Mouse (Mus musculus): Measurements from ENCODE around the gene Gm49383. TPM values are rescaled to one million over a fixed set of nuclear protein-coding genes. Genes with fewer than 3 reads are reported as not detected.
A peak's percentile ranks its signal among the peaks of the same experiment; 100 is the strongest.

Gene Gm49383
- polyA plus RNA-seq, 1 experiment, result not detected

GRCm38 (mm10) chr12:69197378-69198163, 667 bp upstream of the Gm49383 start:
- H3K4me1 ChIP-seq (ENCODE audit: control insufficient read depth, insufficient read depth, low read length), result peaks cover 4% of the 10 kb centered on the region
- H3K27ac ChIP-seq (ENCODE audit: control insufficient read depth, insufficient read depth, low read depth, low read length), result peak overlapping the region; percentile 98
- TF ChIP-seq CTCF (IDR thresholded peaks at IDR 0.05; ENCODE audit: control insufficient read depth, insufficient read depth, insufficient replicate concordance, low read depth, low read length) (no peak), POLR2A (IDR thresholded peaks at IDR 0.05; ENCODE audit: control insufficient read depth, low read depth, low read length) (peak; percentile 34; the same call in 1 of the 2 replicates)
- peak overlapping the region; percentile 92 for H3K4me3 ChIP-seq (ENCODE audit: control insufficient read depth, low read depth, low read length)
- H3K36me3 ChIP-seq (ENCODE audit: control insufficient read depth, insufficient read depth, low read length), result no peaks in the 10 kb centered on the region; the same call in 1 of the 2 replicates
- H3K27me3 ChIP-seq (ENCODE audit: control insufficient read depth, insufficient read depth, low read length), result no peaks in the 10 kb centered on the region

GRCm38 (mm10) chr12:69192637-69193036, 4.3 kb downstream of the Gm49383 start:
- Histone ChIP-seq H3K4me1 (ENCODE audit: control insufficient read depth, insufficient read depth, low read length) (no peaks in the 10 kb centered on the region; the same call in 1 of the 2 replicates), H3K36me3 (ENCODE audit: control insufficient read depth, insufficient read depth, low read length) (no peaks in the 10 kb centered on the region; the same call in 1 of the 2 replicates), H3K27ac (ENCODE audit: control insufficient read depth, insufficient read depth, low read depth, low read length) (no peak overlapping the region), H3K4me3 (ENCODE audit: control insufficient read depth, low read depth, low read length) (no peak overlapping the region), H3K27me3 (ENCODE audit: control insufficient read depth, insufficient read depth, low read length) (no peaks in the 10 kb centered on the region)
- TF ChIP-seq POLR2A (IDR thresholded peaks at IDR 0.05; ENCODE audit: control insufficient read depth, low read depth, low read length) (no peak), CTCF (IDR thresholded peaks at IDR 0.05; ENCODE audit: control insufficient read depth, insufficient read depth, insufficient replicate concordance, low read depth, low read length) (no peak)

GRCm38 (mm10) chr12:69191396-69191795, 5.5 kb downstream of the Gm49383 start:
- Histone ChIP-seq H3K27me3 (ENCODE audit: control insufficient read depth, insufficient read depth, low read length) (no peaks in the 10 kb centered on the region), H3K36me3 (ENCODE audit: control insufficient read depth, insufficient read depth, low read length) (no peaks in the 10 kb centered on the region; the same call in 1 of the 2 replicates), H3K4me1 (ENCODE audit: control insufficient read depth, insufficient read depth, low read length) (no peaks in the 10 kb centered on the region; the same call in 1 of the 2 replicates), H3K4me3 (ENCODE audit: control insufficient read depth, low read depth, low read length) (no peak overlapping the region), H3K27ac (ENCODE audit: control insufficient read depth, insufficient read depth, low read depth, low read length) (no peak overlapping the region)
- TF ChIP-seq POLR2A (IDR thresholded peaks at IDR 0.05; ENCODE audit: control insufficient read depth, low read depth, low read length), result no peak
- TF ChIP-seq CTCF (IDR thresholded peaks at IDR 0.05; ENCODE audit: control insufficient read depth, insufficient read depth, insufficient replicate concordance, low read depth, low read length), result no peak

GRCm38 (mm10) chr12:69190522-69190921, 6.4 kb downstream of the Gm49383 start:
- Histone ChIP-seq H3K4me3 (ENCODE audit: control insufficient read depth, low read depth, low read length) (no peak overlapping the region), H3K27ac (ENCODE audit: control insufficient read depth, insufficient read depth, low read depth, low read length) (no peak overlapping the region), H3K36me3 (ENCODE audit: control insufficient read depth, insufficient read depth, low read length) (no peaks in the 10 kb centered on the region; the same call in 1 of the 2 replicates), H3K4me1 (ENCODE audit: control insufficient read depth, insufficient read depth, low read length) (no peaks in the 10 kb centered on the region; the same call in 1 of the 2 replicates), H3K27me3 (ENCODE audit: control insufficient read depth, insufficient read depth, low read length) (no peaks in the 10 kb centered on the region)
- TF ChIP-seq POLR2A (IDR thresholded peaks at IDR 0.05; ENCODE audit: control insufficient read depth, low read depth, low read length) (no peak), CTCF (IDR thresholded peaks at IDR 0.05; ENCODE audit: control insufficient read depth, insufficient read depth, insufficient replicate concordance, low read depth, low read length) (no peak)

GRCm38 (mm10) chr12:69190074-69190473, 6.8 kb downstream of the Gm49383 start:
- H3K4me1 ChIP-seq (ENCODE audit: control insufficient read depth, insufficient read depth, low read length), result no peaks in the 10 kb centered on the region; the same call in 1 of the 2 replicates
- TF ChIP-seq CTCF (IDR thresholded peaks at IDR 0.05; ENCODE audit: control insufficient read depth, insufficient read depth, insufficient replicate concordance, low read depth, low read length) (no peak), POLR2A (IDR thresholded peaks at IDR 0.05; ENCODE audit: control insufficient read depth, low read depth, low read length) (no peak)
- no peak overlapping the region for H3K27ac ChIP-seq (ENCODE audit: control insufficient read depth, insufficient read depth, low read depth, low read length)
- H3K36me3 ChIP-seq (ENCODE audit: control insufficient read depth, insufficient read depth, low read length), result no peaks in the 10 kb centered on the region; the same call in 1 of the 2 replicates
- no peaks in the 10 kb centered on the region for H3K27me3 ChIP-seq (ENCODE audit: control insufficient read depth, insufficient read depth, low read length)
- H3K4me3 ChIP-seq (ENCODE audit: control insufficient read depth, low read depth, low read length), result no peak overlapping the region

GRCm38 (mm10) chr12:69186811-69187471, 10.0 kb downstream of the Gm49383 start:
- H3K36me3 ChIP-seq (ENCODE audit: control insufficient read depth, insufficient read depth, low read length), result no peaks in the 10 kb centered on the region

GRCm38 (mm10) chr12:69185371-69185770, 11.5 kb downstream of the Gm49383 start:
- peak overlapping the region; percentile 45; the same call in 1 of the 2 replicates for H3K27ac ChIP-seq (ENCODE audit: control insufficient read depth, insufficient read depth, low read depth, low read length)
- TF ChIP-seq POLR2A (IDR thresholded peaks at IDR 0.05; ENCODE audit: control insufficient read depth, low read depth, low read length), result no peak
- TF ChIP-seq CTCF (IDR thresholded peaks at IDR 0.05; ENCODE audit: control insufficient read depth, insufficient read depth, insufficient replicate concordance, low read depth, low read length), result no peak
- no peaks in the 10 kb centered on the region for H3K36me3 ChIP-seq (ENCODE audit: control insufficient read depth, insufficient read depth, low read length)
- H3K27me3 ChIP-seq (ENCODE audit: control insufficient read depth, insufficient read depth, low read length), result no peaks in the 10 kb centered on the region
- peak overlapping the region; percentile 99 for H3K4me3 ChIP-seq (ENCODE audit: control insufficient read depth, low read depth, low read length)
- H3K4me1 ChIP-seq (ENCODE audit: control insufficient read depth, insufficient read depth, low read length), result no peaks in the 10 kb centered on the region; the same call in 1 of the 2 replicates

More at GRCm38 (mm10) chr12:69186811-69187471, 10.0 kb downstream of the Gm49383 start:
- Histone ChIP-seq H3K4me1 (ENCODE audit: control insufficient read depth, insufficient read depth, low read length) (no peaks in the 10 kb centered on the region; the same call in 1 of the 2 replicates), H3K27ac (ENCODE audit: control insufficient read depth, insufficient read depth, low read depth, low read length) (no peak overlapping the region), H3K27me3 (ENCODE audit: control insufficient read depth, insufficient read depth, low read length) (no peaks in the 10 kb centered on the region), H3K4me3 (ENCODE audit: control insufficient read depth, low read depth, low read length) (peak overlapping the region; percentile 21)
- TF ChIP-seq CTCF (IDR thresholded peaks at IDR 0.05; ENCODE audit: control insufficient read depth, insufficient read depth, insufficient replicate concordance, low read depth, low read length) (no peak), POLR2A (IDR thresholded peaks at IDR 0.05; ENCODE audit: control insufficient read depth, low read depth, low read length) (no peak)

Data from testis, adult 2 months (tissue).